Mouse (Mus musculus): ENCODE data around the gene Smco4.

- no peak for TF ChIP-seq CTCF (IDR thresholded peaks at IDR 0.05; ENCODE audit: borderline replicate concordance, insufficient read depth, low read length)
- no peak for TF ChIP-seq POLR2A (IDR thresholded peaks at IDR 0.05; ENCODE audit: low read depth, low read length)
These were observed 10.1 kb downstream of the Smco4 start for GRCm38 (mm10) chr9:15503307-15503706.
